Mouse (Mus musculus) stomach, adult 2 months (tissue): ENCODE results near the gene Tmem39a. TPM values are rescaled to one million over a fixed set of nuclear protein-coding genes. Genes with fewer than 3 reads are reported as not detected.

Source experiments
- polyA plus RNA-seq: library from polyadenylated mRNA; depleted of rRNA; stranded (reverse); fragments of >200 nt; gene quantifications from 2 replicates; pipeline ENCODE4 v1.2.3, GENCODE M21; 2012; rRNA removed

Gene Tmem39a
- polyA plus RNA-seq = 17.3 and 23.3 TPM in 2 replicates

GRCm38 (mm10) chr16:38558221-38558748 lies at the start of gene Tmem39a:
TSS of gene Tmem39a (plus strand) at chr16:38558698.

GRCm38 (mm10) chr16:38522129-38523084 lies 36.1 kb upstream of the Tmem39a start, which contains the start of gene Timmdc1:
TSS of gene Timmdc1 (minus strand) at chr16:38522663.

GRCm38 (mm10) chr16:38549479-38550396 lies 8.8 kb upstream of the Tmem39a start, which contains the start of gene Poglut1:
TSS of gene Poglut1 (minus strand) at chr16:38550258.

Other genes with a start within 250 kb of the Tmem39a start
- not detected in 2 replicates for gene Maats1, start 216.6 kb upstream of the Tmem39a start, polyA plus RNA-seq
- 20.0 and 23.5 TPM in 2 replicates for gene Cox17, start 211.7 kb upstream of the Tmem39a start, polyA plus RNA-seq
- gene Gm21987, start 211.7 kb upstream of the Tmem39a start, polyA plus RNA-seq = not detected in 2 replicates
- 11.5 and 13.2 TPM in 2 replicates for gene Popdc2, start 196.5 kb upstream of the Tmem39a start, polyA plus RNA-seq
- 0.78 and 1.4 TPM in 2 replicates for gene Pla1a, start 125.6 kb upstream of the Tmem39a start, polyA plus RNA-seq
- 16.8 and 17.9 TPM in 2 replicates for gene Adprh, start 106.0 kb upstream of the Tmem39a start, polyA plus RNA-seq
- 0.09 and 0.27 TPM in 2 replicates for gene Cd80, start 103.1 kb upstream of the Tmem39a start, polyA plus RNA-seq
- gene Timmdc1, start 36.0 kb upstream of the Tmem39a start, polyA plus RNA-seq = 16.2 and 41.3 TPM in 2 replicates
- gene Poglut1, start 8.4 kb upstream of the Tmem39a start, polyA plus RNA-seq = 4.5 and 5.1 TPM in 2 replicates
- gene Arhgap31, start 154.6 kb downstream of the Tmem39a start, polyA plus RNA-seq = 1.0 and 1.4 TPM in 2 replicates
- gene B4galt4, start 183.6 kb downstream of the Tmem39a start, polyA plus RNA-seq = 1.3 and 2.7 TPM in 2 replicates
- 0.51 and 0.83 TPM in 2 replicates for gene Upk1b, start 241.6 kb downstream of the Tmem39a start, polyA plus RNA-seq